Mouse (Mus musculus): ENCODE results near the gene Rab25. TPM values are rescaled to one million over a fixed set of nuclear protein-coding genes. Genes with fewer than 3 reads are reported as not detected.
"Not testable (repeated sequence)": the region's sequence is repeated elsewhere in the genome, so short reads cannot be mapped to it uniquely, and the experiment has no call there.

Gene Rab25
- polyA plus RNA-seq, 1 experiment from 2014 or later, result 252 TPM

GRCm38 (mm10) chr3:88578498-88579424, 30.7 kb upstream of the Rab25 start:
- TF ChIP-seq CTCF (IDR thresholded peaks at IDR 0.05; ENCODE audit: low read depth) (no peak), EP300 (optimal IDR thresholded peaks at IDR 0.05) (no peak)
- ATAC-seq (ENCODE audit: low FRiP score, low TSS enrichment) (no peak), DNase-seq (ENCODE audit: low spot score) (no peak)
- no peaks in the 10 kb centered on the region for H3K27me3 ChIP-seq (ENCODE audit: control insufficient read depth, insufficient read depth, low read length)
- no peaks in the 10 kb centered on the region; the same call in 1 of the 2 replicates for H3K4me1 ChIP-seq (replicated peaks; ENCODE audit: control insufficient read depth, insufficient read depth)
- H3K27ac ChIP-seq (replicated peaks), result no peak overlapping the region
- peaks cover 5% of the 10 kb centered on the region; the same call in 1 of the 2 replicates for H3K36me3 ChIP-seq (ENCODE audit: control insufficient read depth, insufficient read depth, low read length)
- peak overlapping the region; percentile 70 for H3K4me2 ChIP-seq (replicated peaks; ENCODE audit: low read depth)
- WGBS, result 47% methylated on average over 8 of the region's 8 CpGs
- H3K9me3 ChIP-seq (ENCODE audit: control insufficient read depth, low read length), result no peaks in the 10 kb centered on the region
- H3K4me3 ChIP-seq (ENCODE audit: low read depth, low read length), result peak overlapping the region; percentile 88
- no peak overlapping the region for H3K9ac ChIP-seq (ENCODE audit: low read length)

DNA sequence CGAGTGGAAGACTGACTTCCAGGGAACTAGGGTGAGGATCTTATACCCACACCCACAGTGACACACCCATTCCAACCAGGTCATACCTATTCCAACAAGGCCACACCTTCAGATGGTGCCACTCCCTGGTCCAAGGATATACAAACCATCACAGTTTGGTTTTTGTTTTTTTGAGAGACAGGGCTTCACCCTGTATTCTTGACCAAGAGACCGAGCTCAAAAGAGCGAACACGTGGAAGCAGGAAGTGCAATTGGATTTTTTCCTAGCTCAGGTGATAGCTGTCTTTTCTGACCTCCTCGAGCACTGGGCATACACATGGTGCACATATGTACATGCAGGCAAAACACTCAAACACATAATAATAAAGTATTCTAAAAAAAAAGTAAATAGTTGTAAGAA, 29.7 kb upstream of the Rab25 start:
- ATAC-seq (ENCODE audit: low FRiP score, low TSS enrichment); H3K36me3 ChIP-seq (ENCODE audit: control insufficient read depth, insufficient read depth, low read length); DNase-seq (ENCODE audit: low spot score); H3K9me3 ChIP-seq (ENCODE audit: control insufficient read depth, low read length); H3K4me2 ChIP-seq (replicated peaks; ENCODE audit: low read depth); H3K27ac ChIP-seq (replicated peaks); H3K27me3 ChIP-seq (ENCODE audit: control insufficient read depth, insufficient read depth, low read length); H3K9ac ChIP-seq (ENCODE audit: low read length); H3K4me1 ChIP-seq (replicated peaks; ENCODE audit: control insufficient read depth, insufficient read depth); H3K4me3 ChIP-seq (ENCODE audit: low read depth, low read length): not testable (repeated sequence)
- 71% methylated on average over 5 of the region's 5 CpGs for WGBS

DNA sequence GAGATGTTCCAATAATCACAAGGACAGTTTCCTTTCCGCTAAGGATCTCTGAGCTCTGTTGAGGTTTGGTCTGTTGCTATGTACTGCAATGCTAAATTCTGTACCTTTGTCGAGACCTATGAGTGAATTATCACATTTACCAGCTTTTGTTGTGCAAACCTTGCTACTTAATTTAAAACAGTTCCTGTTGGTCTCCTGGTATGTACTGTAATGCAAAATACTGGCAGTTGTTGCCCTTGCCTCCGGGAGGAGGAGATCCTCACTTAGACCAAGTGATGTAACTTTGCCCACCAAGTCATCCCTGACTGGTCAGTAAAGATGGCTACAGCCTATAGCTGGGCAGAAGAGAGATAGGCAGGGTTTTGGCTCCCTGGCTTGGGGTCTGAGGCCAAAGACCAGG, 27.4 kb upstream of the Rab25 start, which contains the start of gene Ssr2:
TSS of gene Ssr2 (plus strand) at position 337 of the 400 bp plus-strand sequence.
- Histone ChIP-seq H3K4me2 (replicated peaks; ENCODE audit: low read depth) (no peak within 1 kb of the TSS), H3K4me3 (ENCODE audit: low read depth, low read length) (no peak within 1 kb of the TSS), H3K9ac (ENCODE audit: low read length) (no peak within 1 kb of the TSS), H3K4me1 (replicated peaks; ENCODE audit: control insufficient read depth, insufficient read depth) (no peaks in the 10 kb centered on the region; the same call in 1 of the 2 replicates), H3K27ac (replicated peaks) (no peak within 1 kb of the TSS), H3K27me3 (ENCODE audit: control insufficient read depth, insufficient read depth, low read length) (no peaks in the 10 kb centered on the region), H3K36me3 (ENCODE audit: control insufficient read depth, insufficient read depth, low read length) (no peaks in the 10 kb centered on the region), H3K9me3 (ENCODE audit: control insufficient read depth, low read length) (no peaks in the 10 kb centered on the region)
- no peak for TF ChIP-seq CTCF (IDR thresholded peaks at IDR 0.05; ENCODE audit: low read depth)
- ATAC-seq (ENCODE audit: low FRiP score, low TSS enrichment) (no peak), DNase-seq (ENCODE audit: low spot score) (no peak)
- 87% methylated on average over 3 of the region's 3 CpGs for WGBS

- H3K36me3 ChIP-seq (ENCODE audit: control insufficient read depth, insufficient read depth, low read length), result no peaks in the 10 kb centered on the region; the same call in 1 of the 2 replicates
- H3K27ac ChIP-seq (replicated peaks), result no peak overlapping the region
- ATAC-seq (ENCODE audit: low FRiP score, low TSS enrichment), result no peak
- 65% methylated on average over 2 of the region's 2 CpGs for WGBS
- no peak for DNase-seq (ENCODE audit: low spot score)
- TF ChIP-seq EP300 (optimal IDR thresholded peaks at IDR 0.05), result no peak
- H3K4me3 ChIP-seq (ENCODE audit: low read depth, low read length), result no peak overlapping the region
- no peaks in the 10 kb centered on the region for H3K27me3 ChIP-seq (ENCODE audit: control insufficient read depth, insufficient read depth, low read length)
- H3K4me1 ChIP-seq (replicated peaks; ENCODE audit: control insufficient read depth, insufficient read depth), result no peaks in the 10 kb centered on the region
- H3K9me3 ChIP-seq (ENCODE audit: control insufficient read depth, low read length), result no peaks in the 10 kb centered on the region
- no peak overlapping the region for H3K4me2 ChIP-seq (replicated peaks; ENCODE audit: low read depth)
- no peak overlapping the region for H3K9ac ChIP-seq (ENCODE audit: low read length)
Observed at GRCm38 (mm10) chr3:88573810-88574209, 25.7 kb upstream of the Rab25 start.

DNA sequence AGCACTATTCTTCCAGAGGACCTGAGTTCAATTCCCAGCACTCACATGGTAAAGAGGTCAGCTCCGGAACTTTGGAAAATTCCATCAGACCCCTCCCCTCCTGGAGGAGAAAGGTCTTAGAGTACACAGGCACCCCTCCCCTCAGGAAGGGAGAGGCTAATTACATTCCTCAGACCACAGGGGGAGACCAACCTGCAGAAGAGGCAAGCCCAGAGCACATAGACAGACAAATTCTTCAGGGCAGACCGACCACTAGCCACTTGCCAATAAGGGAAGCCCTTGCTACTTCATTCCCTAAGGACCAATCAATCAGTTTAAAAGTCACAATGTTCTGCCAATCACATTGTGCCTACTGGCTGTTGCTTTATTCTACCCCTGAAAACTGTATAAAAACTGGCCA, 24.7 kb upstream of the Rab25 start:
- Histone ChIP-seq H3K9me3 (ENCODE audit: control insufficient read depth, low read length) (no peaks in the 10 kb centered on the region), H3K4me1 (replicated peaks; ENCODE audit: control insufficient read depth, insufficient read depth) (no peaks in the 10 kb centered on the region), H3K4me2 (replicated peaks; ENCODE audit: low read depth) (no peak overlapping the region), H3K27ac (replicated peaks) (no peak overlapping the region), H3K4me3 (ENCODE audit: low read depth, low read length) (no peak overlapping the region), H3K9ac (ENCODE audit: low read length) (no peak overlapping the region), H3K27me3 (ENCODE audit: control insufficient read depth, insufficient read depth, low read length) (no peaks in the 10 kb centered on the region), H3K36me3 (ENCODE audit: control insufficient read depth, insufficient read depth, low read length) (peaks cover 8% of the 10 kb centered on the region)
- no peak for ATAC-seq (ENCODE audit: low FRiP score, low TSS enrichment)
- TF ChIP-seq EP300 (optimal IDR thresholded peaks at IDR 0.05) (no peak), CTCF (IDR thresholded peaks at IDR 0.05; ENCODE audit: low read depth) (no peak)
- WGBS, result 71% methylated on average over 2 of the region's 2 CpGs
- no peak for DNase-seq (ENCODE audit: low spot score)

DNA sequence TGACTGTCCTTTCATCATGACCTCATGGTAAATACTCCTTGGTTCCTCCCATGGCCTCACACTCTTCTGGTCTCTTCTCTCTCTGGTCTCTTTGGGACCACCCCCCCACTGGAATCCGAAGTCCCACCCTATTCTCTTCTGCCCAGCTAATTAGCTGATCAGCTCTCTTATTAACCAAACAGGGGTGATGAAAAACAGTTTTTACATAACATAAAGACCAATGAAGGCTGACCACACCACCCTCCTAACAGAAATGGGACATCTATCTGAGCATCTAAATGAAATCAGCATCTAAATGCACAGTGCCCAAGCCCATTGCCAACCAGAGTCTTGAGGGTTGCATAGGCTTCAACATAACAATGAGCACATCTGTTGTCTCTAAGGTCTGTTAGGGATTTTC, 23.8 kb upstream of the Rab25 start:
- no peaks in the 10 kb centered on the region for H3K27me3 ChIP-seq (ENCODE audit: control insufficient read depth, insufficient read depth, low read length)
- peaks cover 13% of the 10 kb centered on the region for H3K36me3 ChIP-seq (ENCODE audit: control insufficient read depth, insufficient read depth, low read length)
- H3K9me3 ChIP-seq (ENCODE audit: control insufficient read depth, low read length), result no peaks in the 10 kb centered on the region
- TF ChIP-seq EP300 (optimal IDR thresholded peaks at IDR 0.05), result no peak
- no peak for TF ChIP-seq CTCF (IDR thresholded peaks at IDR 0.05; ENCODE audit: low read depth)
- H3K9ac ChIP-seq (ENCODE audit: low read length), result no peak overlapping the region
- ATAC-seq (ENCODE audit: low FRiP score, low TSS enrichment) (no peak), DNase-seq (ENCODE audit: low spot score) (no peak)
- H3K4me3 ChIP-seq (ENCODE audit: low read depth, low read length), result no peak overlapping the region
- no peaks in the 10 kb centered on the region for H3K4me1 ChIP-seq (replicated peaks; ENCODE audit: control insufficient read depth, insufficient read depth)
- no peak overlapping the region for H3K4me2 ChIP-seq (replicated peaks; ENCODE audit: low read depth)
- WGBS, result 73% methylated on average over 1 of the region's 1 CpGs
- H3K27ac ChIP-seq (replicated peaks), result no peak overlapping the region

Data from stomach, postnatal 0 days (tissue).